Mouse (Mus musculus): ENCODE data around the gene Hdac5. TPM values are rescaled to one million over a fixed set of nuclear protein-coding genes. Genes with fewer than 3 reads are reported as not detected.

Gene Hdac5
- polyA plus RNA-seq, 1 experiment from 2014 or later: 88.2 TPM

GRCm38 (mm10) chr11:102220451-102220850 lies 9.5 kb downstream of the Hdac5 start:
- Histone ChIP-seq H3K27me3 (no peaks in the 10 kb centered on the region), H3K9ac (no peak overlapping the region), H3K36me3 (ENCODE audit: poor library complexity, severe bottlenecking) (peaks cover 45% of the 10 kb centered on the region; the same call in 1 of the 2 replicates), H3K4me1 (peaks cover 76% of the 10 kb centered on the region), H3K4me2 (no peak overlapping the region), H3K9me3 (replicated peaks) (no peaks in the 10 kb centered on the region), H3K4me3 (no peak overlapping the region), H3K27ac (no peak overlapping the region)
- no peak for ATAC-seq
- WGBS: 73% methylated on average over 6 of the region's 6 CpGs

GRCm38 (mm10) chr11:102219994-102220346 lies 10.0 kb downstream of the Hdac5 start:
- no peak overlapping the region for H3K4me3 ChIP-seq
- H3K9me3 ChIP-seq (replicated peaks): no peaks in the 10 kb centered on the region
- no peak overlapping the region; the same call in 1 of the 2 replicates for H3K27ac ChIP-seq
- H3K9ac ChIP-seq: no peak overlapping the region
- peaks cover 76% of the 10 kb centered on the region for H3K4me1 ChIP-seq
- H3K36me3 ChIP-seq (ENCODE audit: poor library complexity, severe bottlenecking): peaks cover 45% of the 10 kb centered on the region; the same call in 1 of the 2 replicates
- ATAC-seq: no peak
- H3K4me2 ChIP-seq: no peak overlapping the region
- 80% methylated on average over 4 of the region's 4 CpGs for WGBS
- H3K27me3 ChIP-seq: no peaks in the 10 kb centered on the region

- ATAC-seq: peak; percentile 39
- Histone ChIP-seq H3K36me3 (ENCODE audit: poor library complexity, severe bottlenecking) (peaks cover 45% of the 10 kb centered on the region; the same call in 1 of the 2 replicates), H3K9ac (peak overlapping the region; percentile 60), H3K4me2 (peak overlapping the region; percentile 66), H3K4me1 (peaks cover 76% of the 10 kb centered on the region), H3K4me3 (peak overlapping the region; percentile 32; the same call in 1 of the 2 replicates), H3K9me3 (replicated peaks) (no peaks in the 10 kb centered on the region), H3K27me3 (no peaks in the 10 kb centered on the region), H3K27ac (peak overlapping the region; percentile 91)
- 62% methylated on average over 14 of the region's 14 CpGs for WGBS
These were observed 10.5 kb downstream of the Hdac5 start for GRCm38 (mm10) chr11:102219247-102219993.

GRCm38 (mm10) chr11:102218783-102219182 lies 11.2 kb downstream of the Hdac5 start:
- Histone ChIP-seq H3K27ac (peak overlapping the region; percentile 91), H3K36me3 (ENCODE audit: poor library complexity, severe bottlenecking) (peaks cover 41% of the 10 kb centered on the region; the same call in 1 of the 2 replicates), H3K27me3 (no peaks in the 10 kb centered on the region), H3K4me1 (peaks cover 75% of the 10 kb centered on the region), H3K4me2 (peak overlapping the region; percentile 66), H3K9me3 (replicated peaks) (no peaks in the 10 kb centered on the region), H3K9ac (peak overlapping the region; percentile 60), H3K4me3 (peak overlapping the region; percentile 32)
- ATAC-seq: peak; percentile 91
- WGBS: 2% methylated on average over 10 of the region's 10 CpGs

- peak overlapping the region; percentile 66 for H3K4me2 ChIP-seq
- H3K36me3 ChIP-seq (ENCODE audit: poor library complexity, severe bottlenecking): peaks cover 40% of the 10 kb centered on the region; the same call in 1 of the 2 replicates
- peaks cover 72% of the 10 kb centered on the region for H3K4me1 ChIP-seq
- no peaks in the 10 kb centered on the region for H3K9me3 ChIP-seq (replicated peaks)
- peak overlapping the region; percentile 32 for H3K4me3 ChIP-seq
- H3K27me3 ChIP-seq: no peaks in the 10 kb centered on the region
- no peak for ATAC-seq
- H3K27ac ChIP-seq: peak overlapping the region; percentile 91
- 76% methylated on average over 7 of the region's 7 CpGs for WGBS
- H3K9ac ChIP-seq: peak overlapping the region; percentile 60
These were observed 12.0 kb downstream of the Hdac5 start for GRCm38 (mm10) chr11:102217876-102218430.

- Histone ChIP-seq H3K4me1 (peaks cover 76% of the 10 kb centered on the region), H3K27ac (no peak overlapping the region), H3K27me3 (no peaks in the 10 kb centered on the region), H3K36me3 (ENCODE audit: poor library complexity, severe bottlenecking) (peaks cover 35% of the 10 kb centered on the region; the same call in 1 of the 2 replicates), H3K9me3 (replicated peaks) (no peaks in the 10 kb centered on the region), H3K9ac (no peak overlapping the region), H3K4me2 (peak overlapping the region; percentile 66), H3K4me3 (no peak overlapping the region)
- 77% methylated on average over 6 of the region's 6 CpGs for WGBS
- ATAC-seq: no peak
These were observed 12.6 kb downstream of the Hdac5 start for GRCm38 (mm10) chr11:102217396-102217795.

GRCm38 (mm10) chr11:102216886-102217240 lies 13.1 kb downstream of the Hdac5 start:
- Histone ChIP-seq H3K4me1 (peaks cover 81% of the 10 kb centered on the region), H3K36me3 (ENCODE audit: poor library complexity, severe bottlenecking) (peaks cover 31% of the 10 kb centered on the region; the same call in 1 of the 2 replicates), H3K9me3 (replicated peaks) (no peaks in the 10 kb centered on the region), H3K27ac (no peak overlapping the region), H3K27me3 (no peaks in the 10 kb centered on the region), H3K9ac (0 out of 2 replicates have a peak overlapping the region, but pooled peaks have one; percentile 8), H3K4me3 (no peak overlapping the region), H3K4me2 (peak overlapping the region; percentile 16; the same call in 1 of the 2 replicates)
- 61% methylated on average over 5 of the region's 5 CpGs for WGBS
- ATAC-seq: no peak

GRCm38 (mm10) chr11:102216056-102216885 lies 13.7 kb downstream of the Hdac5 start:
- ATAC-seq: no peak
- peaks cover 87% of the 10 kb centered on the region for H3K4me1 ChIP-seq
- 56% methylated on average over 12 of the region's 12 CpGs for WGBS
- H3K27me3 ChIP-seq: no peaks in the 10 kb centered on the region
- no peak overlapping the region for H3K27ac ChIP-seq
- H3K4me3 ChIP-seq: no peak overlapping the region
- H3K4me2 ChIP-seq: peak overlapping the region; percentile 16
- peaks cover 30% of the 10 kb centered on the region; the same call in 1 of the 2 replicates for H3K36me3 ChIP-seq (ENCODE audit: poor library complexity, severe bottlenecking)
- H3K9me3 ChIP-seq (replicated peaks): no peaks in the 10 kb centered on the region
- peak overlapping the region; percentile 0 for H3K9ac ChIP-seq

- no peaks in the 10 kb centered on the region for H3K9me3 ChIP-seq (replicated peaks)
- H3K9ac ChIP-seq: no peak overlapping the region; the same call in 1 of the 2 replicates
- WGBS: 79% methylated on average over 11 of the region's 11 CpGs
- ATAC-seq: no peak
- no peaks in the 10 kb centered on the region for H3K27me3 ChIP-seq
- no peak overlapping the region for H3K27ac ChIP-seq
- peaks cover 89% of the 10 kb centered on the region for H3K4me1 ChIP-seq
- no peak overlapping the region for H3K4me3 ChIP-seq
- peaks cover 27% of the 10 kb centered on the region; the same call in 1 of the 2 replicates for H3K36me3 ChIP-seq (ENCODE audit: poor library complexity, severe bottlenecking)
- no peak overlapping the region for H3K4me2 ChIP-seq
These were observed 14.5 kb downstream of the Hdac5 start for GRCm38 (mm10) chr11:102215511-102215910.

GRCm38 (mm10) chr11:102214430-102215156 lies 15.4 kb downstream of the Hdac5 start:
- ATAC-seq: no peak
- H3K9ac ChIP-seq: 0 out of 2 replicates have a peak overlapping the region, but pooled peaks have one; percentile 19
- no peaks in the 10 kb centered on the region for H3K9me3 ChIP-seq (replicated peaks)
- no peak overlapping the region for H3K4me3 ChIP-seq
- no peak overlapping the region; the same call in 1 of the 2 replicates for H3K27ac ChIP-seq
- peaks cover 84% of the 10 kb centered on the region for H3K4me1 ChIP-seq
- 73% methylated on average over 10 of the region's 10 CpGs for WGBS
- H3K36me3 ChIP-seq (ENCODE audit: poor library complexity, severe bottlenecking): peaks cover 20% of the 10 kb centered on the region; the same call in 1 of the 2 replicates
- H3K4me2 ChIP-seq: no peak overlapping the region
- H3K27me3 ChIP-seq: no peaks in the 10 kb centered on the region

- ATAC-seq: no peak
- 66% methylated on average over 18 of the region's 18 CpGs for WGBS
- Histone ChIP-seq H3K9me3 (replicated peaks) (no peaks in the 10 kb centered on the region), H3K27ac (0 out of 2 replicates have a peak overlapping the region, but pooled peaks have one; percentile 32), H3K9ac (no peak overlapping the region; the same call in 1 of the 2 replicates), H3K4me3 (no peak overlapping the region), H3K27me3 (no peaks in the 10 kb centered on the region), H3K4me2 (no peak overlapping the region), H3K36me3 (ENCODE audit: poor library complexity, severe bottlenecking) (peaks cover 10% of the 10 kb centered on the region), H3K4me1 (peaks cover 83% of the 10 kb centered on the region)
These were observed 18.0 kb downstream of the Hdac5 start for GRCm38 (mm10) chr11:102211936-102212341.

Data from forebrain, embryonic 13.5 days (tissue).